Mouse (Mus musculus): Measurements from ENCODE around the gene Tbx2.

The Tbx2 gene

GRCm38 (mm10) chr11:85832231-85832924 lies at the start of gene Tbx2:
TSS of gene Tbx2 (plus strand) at chr11:85832551.
- peak; percentile 87 for DNase-seq

- peak; percentile 40 for DNase-seq
Observed at GRCm38 (mm10) chr11:85786113-85786718, 46.1 kb upstream of the Tbx2 start.

- no peak for DNase-seq
Observed at GRCm38 (mm10) chr11:85789750-85790149, 42.6 kb upstream of the Tbx2 start.

GRCm38 (mm10) chr11:85790267-85790666 lies 42.1 kb upstream of the Tbx2 start:
- DNase-seq, result no peak

GRCm38 (mm10) chr11:85791212-85791611 lies 41.1 kb upstream of the Tbx2 start:
- no peak for DNase-seq

- no peak for DNase-seq
Observed at GRCm38 (mm10) chr11:85792534-85793215, 39.7 kb upstream of the Tbx2 start.

- DNase-seq, result no peak
Observed at GRCm38 (mm10) chr11:85799456-85799855, 32.9 kb upstream of the Tbx2 start.

GRCm38 (mm10) chr11:85799856-85800255 lies 32.5 kb upstream of the Tbx2 start:
- DNase-seq, result peak; percentile 36

- no peak for DNase-seq
Observed at GRCm38 (mm10) chr11:85800380-85800779, 32.0 kb upstream of the Tbx2 start.

GRCm38 (mm10) chr11:85804048-85804447 lies 28.3 kb upstream of the Tbx2 start:
- DNase-seq, result no peak

- no peak for DNase-seq
Observed at GRCm38 (mm10) chr11:85805779-85806178, 26.6 kb upstream of the Tbx2 start.

GRCm38 (mm10) chr11:85807353-85807752 lies 25.0 kb upstream of the Tbx2 start:
- DNase-seq, result no peak

- DNase-seq, result no peak
Observed at GRCm38 (mm10) chr11:85811229-85811628, 21.1 kb upstream of the Tbx2 start.

- no peak for DNase-seq
Observed at GRCm38 (mm10) chr11:85811676-85812075, 20.7 kb upstream of the Tbx2 start.

- no peak for DNase-seq
Observed at GRCm38 (mm10) chr11:85812201-85812966, 20.0 kb upstream of the Tbx2 start.

- no peak for DNase-seq
Observed at GRCm38 (mm10) chr11:85814678-85815077, 17.7 kb upstream of the Tbx2 start.

- peak; percentile 57 for DNase-seq
Observed at GRCm38 (mm10) chr11:85816471-85816870, 15.9 kb upstream of the Tbx2 start.

GRCm38 (mm10) chr11:85818401-85818800 lies 13.9 kb upstream of the Tbx2 start:
- DNase-seq, result no peak

GRCm38 (mm10) chr11:85820959-85821358 lies 11.4 kb upstream of the Tbx2 start:
- DNase-seq, result no peak

- DNase-seq, result no peak
Observed at GRCm38 (mm10) chr11:85821659-85822058, 10.7 kb upstream of the Tbx2 start.

GRCm38 (mm10) chr11:85823181-85823580 lies 9.2 kb upstream of the Tbx2 start:
- peak; percentile 85 for DNase-seq

- DNase-seq, result no peak
Observed at GRCm38 (mm10) chr11:85823794-85824193, 8.6 kb upstream of the Tbx2 start.

GRCm38 (mm10) chr11:85825031-85825430 lies 7.3 kb upstream of the Tbx2 start:
- DNase-seq, result no peak

Measured in embryo, embryonic 11 days (tissue).